13 mouse cellular contexts compared by ENCODE assay signal in the genomic region with DNA sequence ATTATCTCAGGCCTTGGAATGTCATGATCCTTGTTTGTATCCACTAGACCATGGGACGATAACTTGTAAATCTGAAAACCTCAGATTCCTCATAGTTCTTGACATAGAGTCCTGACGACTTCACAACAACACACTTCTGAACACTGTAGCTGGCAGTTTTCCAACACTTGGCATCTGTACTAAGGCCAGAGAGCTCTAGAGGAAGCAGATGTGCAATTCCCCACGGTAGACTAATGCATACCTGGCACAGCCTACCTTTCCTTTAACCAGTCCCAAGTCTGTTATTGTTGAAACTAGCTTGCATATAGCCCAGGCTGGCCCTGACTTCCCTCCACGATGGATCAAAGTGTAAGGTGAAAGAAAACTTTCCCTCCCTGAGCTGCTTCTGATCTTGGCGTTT.
"Had no signal": no experiment of that assay in that cellular context is flagged by ENCODE, and none has a peak within 500 bp of the region (broad histone marks: within the 10 kb centered on the region; RNA-seq: fewer than 3 reads in every experiment).

No protein-coding gene starts in this region.

- DNase-seq: kidney, postnatal 14 days; lung, adult 2 months; lung, postnatal 14 days; spleen, adult 18-20 months; thymus, adult 18-20 months; thymus, postnatal 14 days had no signal

- H3K4me1 ChIP-seq: liver, embryonic 15.5 days; megakaryocyte, embryonic 14.5 days had no signal

- H3K36me3 ChIP-seq: kidney, embryonic 15.5 days; liver, embryonic 15.5 days; midbrain, embryonic 13.5 days had no signal

- H3K9ac ChIP-seq: kidney, embryonic 15.5 days; liver, embryonic 15.5 days; midbrain, embryonic 13.5 days had no signal

- H3K4me2 ChIP-seq: kidney, embryonic 15.5 days; liver, embryonic 11.5 days; liver, embryonic 15.5 days; midbrain, embryonic 13.5 days had no signal

- H3K27ac ChIP-seq: kidney, embryonic 15.5 days; left cerebral cortex, adult 2 months; liver, embryonic 15.5 days; macrophage; midbrain, embryonic 13.5 days had no signal

- H3K4me3 ChIP-seq: kidney, embryonic 15.5 days; left cerebral cortex, adult 2 months; liver, embryonic 15.5 days; megakaryocyte, embryonic 14.5 days; midbrain, embryonic 13.5 days had no signal

- ATAC-seq: midbrain, embryonic 13.5 days had no signal

- H3K9me3 ChIP-seq: kidney, embryonic 15.5 days; liver, embryonic 15.5 days; megakaryocyte, embryonic 14.5 days; midbrain, embryonic 13.5 days had no signal

- H3K27me3 ChIP-seq: kidney, embryonic 15.5 days; liver, embryonic 15.5 days; megakaryocyte, embryonic 14.5 days; midbrain, embryonic 13.5 days had no signal
